Mouse (Mus musculus) E14TG2a.4 (cell line): Measurements from ENCODE around the gene Birc6.

Source experiments
- H3K27me3 ChIP-seq: 2 replicates; pipeline ENCODE4 v1.6.1; 2014; ENCODE audit warnings: low read length, control low read depth; ENCODE audit not compliant: insufficient read depth
- H3K36me3 ChIP-seq: 2 replicates; pipeline ENCODE4 v1.6.1; 2014; ENCODE audit warnings: low read length, control low read depth; ENCODE audit not compliant: insufficient read depth
- H3K4me1 ChIP-seq: replicated peaks from 2 replicates; pipeline ENCODE4 v1.6.1; 2014; ENCODE audit warnings: low read depth, low read length, control low read depth
- H3K4me3 ChIP-seq: replicated peaks from 2 replicates; pipeline ENCODE4 v1.5.1; 2014; ENCODE audit warnings: mild to moderate bottlenecking, low read length
- H3K9me3 ChIP-seq: 2 replicates; pipeline ENCODE4 v1.6.1; 2014; ENCODE audit warnings: low read length, control low read depth
- CTCF ChIP-seq: conservative IDR thresholded peaks from 2 replicates; pipeline ENCODE4 v1.5.1; 2014; ENCODE audit warnings: low read length
- NANOG ChIP-seq: IDR thresholded peaks from 2 replicates; pipeline ENCODE4 v1.6.1; 2014; ENCODE audit warnings: borderline replicate concordance, low read length, mixed read lengths
- POU5F1 ChIP-seq: IDR thresholded peaks from 2 replicates; pipeline ENCODE4 v1.6.1; 2014; ENCODE audit warnings: low read length, borderline replicate concordance

The Birc6 gene

DNA sequence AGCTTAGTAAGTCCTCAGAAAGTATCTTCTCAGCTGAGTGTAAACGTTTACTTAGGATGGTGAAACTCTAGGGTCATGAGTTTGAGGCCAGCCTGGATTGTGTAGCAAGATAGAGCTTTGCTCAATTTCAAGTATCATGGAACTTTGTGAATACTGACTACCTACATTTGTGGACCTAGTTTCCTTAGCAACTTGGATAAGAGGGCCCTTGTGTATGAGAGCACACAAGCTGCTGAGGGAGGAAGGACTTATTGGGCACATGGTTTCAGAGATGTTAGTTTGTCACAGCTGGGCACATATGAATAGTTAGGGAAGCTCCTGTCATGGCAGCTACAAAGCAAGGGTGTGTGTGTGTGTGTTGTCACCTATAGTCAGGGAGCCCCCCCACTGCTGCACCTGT is 52.6 kb downstream of the Birc6 start:
- Histone ChIP-seq H3K36me3 (peaks cover 49% of the 10 kb centered on the region), H3K4me3 (no peak overlapping the region), H3K9me3 (no peaks in the 10 kb centered on the region), H3K4me1 (peaks cover 6% of the 10 kb centered on the region; the same call in 1 of the 2 replicates), H3K27me3 (no peaks in the 10 kb centered on the region)
- TF ChIP-seq NANOG (no peak), CTCF (no peak), POU5F1 (no peak)

DNA sequence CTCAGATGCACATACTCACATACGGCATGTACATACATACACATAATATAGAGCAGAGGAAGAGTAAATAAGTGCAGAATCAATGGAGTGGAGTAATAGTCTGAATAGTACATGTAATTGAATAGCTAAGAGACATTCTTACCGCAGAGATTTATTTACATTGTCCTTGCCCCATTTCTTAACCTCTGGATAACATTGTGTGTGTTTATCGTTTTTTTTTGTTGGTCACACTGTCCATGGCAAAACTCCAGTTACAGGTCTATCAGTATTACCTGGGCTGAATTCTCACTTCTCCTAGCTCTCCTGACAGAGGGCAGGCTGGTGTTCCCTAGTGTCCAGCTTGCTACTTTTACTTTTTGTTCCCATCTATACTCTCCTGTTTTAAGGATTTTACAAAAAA is 58.7 kb downstream of the Birc6 start:
- TF ChIP-seq CTCF, result no peak
- TF ChIP-seq POU5F1, result no peak
- no peak for TF ChIP-seq NANOG
- Histone ChIP-seq H3K4me1 (peaks cover 15% of the 10 kb centered on the region), H3K4me3 (no peak overlapping the region), H3K27me3 (no peaks in the 10 kb centered on the region), H3K9me3 (no peaks in the 10 kb centered on the region), H3K36me3 (peaks cover 50% of the 10 kb centered on the region)

DNA sequence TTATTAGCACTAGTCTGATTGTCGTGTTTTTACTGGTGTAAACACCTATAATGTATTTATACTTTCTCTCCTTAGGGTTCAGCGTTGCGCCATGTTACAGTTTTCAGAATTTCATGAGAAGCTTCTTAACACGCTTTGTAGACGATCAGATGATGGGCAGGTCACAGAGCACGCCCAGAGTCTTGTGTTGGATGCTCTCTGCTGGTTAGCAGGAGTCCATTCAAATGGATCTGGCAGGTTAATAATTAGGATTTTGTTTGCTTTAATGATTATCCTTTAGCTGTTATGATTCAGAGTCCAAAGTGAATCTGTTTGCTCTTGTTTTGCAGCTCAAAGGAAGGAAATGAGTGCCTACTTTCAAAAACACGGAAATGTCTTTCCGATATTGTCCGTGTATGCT is 70.8 kb downstream of the Birc6 start:
- TF ChIP-seq CTCF (no peak), POU5F1 (no peak), NANOG (no peak)
- H3K36me3 ChIP-seq, result peaks cover 83% of the 10 kb centered on the region
- H3K27me3 ChIP-seq, result no peaks in the 10 kb centered on the region
- H3K9me3 ChIP-seq, result no peaks in the 10 kb centered on the region
- H3K4me3 ChIP-seq, result no peak overlapping the region
- no peaks in the 10 kb centered on the region for H3K4me1 ChIP-seq

DNA sequence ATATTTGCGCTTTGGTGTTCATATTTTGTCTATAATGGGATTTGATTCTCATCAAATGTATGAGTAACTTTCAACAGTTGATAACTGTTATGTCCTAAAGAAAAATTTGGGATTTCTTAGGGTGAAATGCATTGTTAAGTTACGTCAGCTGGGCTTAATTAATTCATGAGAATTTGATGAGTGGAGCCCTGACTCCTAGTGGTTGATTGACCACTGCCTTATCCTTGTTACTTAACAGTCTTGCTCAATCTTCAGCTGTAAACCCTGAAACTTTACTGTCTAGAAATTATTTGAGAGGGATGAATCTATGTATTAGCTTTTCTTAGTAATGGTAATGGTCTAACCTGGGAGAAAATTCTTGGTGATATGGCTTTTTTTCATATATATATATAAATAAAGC is 71.3 kb downstream of the Birc6 start:
- TF ChIP-seq CTCF (no peak), POU5F1 (no peak)
- no peaks in the 10 kb centered on the region for H3K27me3 ChIP-seq

DNA sequence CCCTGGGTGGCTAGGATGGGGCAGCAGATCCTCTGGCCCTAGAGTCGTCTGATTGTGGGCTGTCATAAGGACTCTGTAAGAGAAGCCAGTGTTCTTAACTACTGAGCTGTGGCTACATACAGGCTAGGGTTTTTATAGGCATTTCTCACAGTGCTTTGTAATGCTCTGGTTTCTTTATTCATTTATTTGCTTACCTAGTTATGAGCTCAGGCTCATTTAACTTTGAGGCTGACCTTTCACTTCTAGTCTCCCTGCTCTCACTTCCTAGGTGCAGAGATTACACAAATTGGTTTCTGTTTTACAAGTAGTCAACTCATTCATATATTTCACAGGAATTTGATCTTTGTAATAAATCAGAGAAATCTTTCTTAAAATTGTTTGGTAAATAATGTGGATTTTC is 73.1 kb downstream of the Birc6 start:
- no peaks in the 10 kb centered on the region for H3K27me3 ChIP-seq
- no peaks in the 10 kb centered on the region for H3K9me3 ChIP-seq
- no peak overlapping the region for H3K4me3 ChIP-seq
- peaks cover 82% of the 10 kb centered on the region for H3K36me3 ChIP-seq
- TF ChIP-seq NANOG, result no peak
- TF ChIP-seq CTCF, result no peak
- TF ChIP-seq POU5F1, result no peak
- no peaks in the 10 kb centered on the region for H3K4me1 ChIP-seq

More for the DNA sequence above, 71.3 kb downstream of the Birc6 start:
- H3K4me1 ChIP-seq, result no peaks in the 10 kb centered on the region
- H3K4me3 ChIP-seq, result no peak overlapping the region
- H3K36me3 ChIP-seq, result peaks cover 82% of the 10 kb centered on the region
- no peaks in the 10 kb centered on the region for H3K9me3 ChIP-seq

DNA sequence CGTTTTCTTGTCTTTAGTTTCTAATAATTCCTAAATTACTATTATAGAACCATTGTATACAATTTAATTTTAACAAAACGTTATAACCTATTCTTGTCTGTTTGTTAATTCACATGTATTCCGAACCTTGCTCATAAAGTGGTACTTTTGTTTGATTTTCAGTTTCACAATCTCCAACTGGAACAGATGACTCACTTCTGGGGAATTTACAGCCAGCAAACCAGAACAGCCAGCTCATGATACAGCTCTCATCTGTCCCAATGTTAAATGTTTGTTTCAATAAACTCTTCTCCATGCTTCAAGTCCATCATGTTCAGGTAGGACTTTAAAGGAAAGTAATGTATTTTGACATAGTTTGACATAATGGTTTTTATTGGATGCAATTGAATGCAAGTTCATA is 102.7 kb downstream of the Birc6 start:
- Histone ChIP-seq H3K9me3 (no peaks in the 10 kb centered on the region), H3K4me1 (no peaks in the 10 kb centered on the region), H3K4me3 (no peak overlapping the region), H3K27me3 (no peaks in the 10 kb centered on the region), H3K36me3 (peaks cover 81% of the 10 kb centered on the region)
- TF ChIP-seq NANOG, result no peak
- no peak for TF ChIP-seq CTCF
- no peak for TF ChIP-seq POU5F1

DNA sequence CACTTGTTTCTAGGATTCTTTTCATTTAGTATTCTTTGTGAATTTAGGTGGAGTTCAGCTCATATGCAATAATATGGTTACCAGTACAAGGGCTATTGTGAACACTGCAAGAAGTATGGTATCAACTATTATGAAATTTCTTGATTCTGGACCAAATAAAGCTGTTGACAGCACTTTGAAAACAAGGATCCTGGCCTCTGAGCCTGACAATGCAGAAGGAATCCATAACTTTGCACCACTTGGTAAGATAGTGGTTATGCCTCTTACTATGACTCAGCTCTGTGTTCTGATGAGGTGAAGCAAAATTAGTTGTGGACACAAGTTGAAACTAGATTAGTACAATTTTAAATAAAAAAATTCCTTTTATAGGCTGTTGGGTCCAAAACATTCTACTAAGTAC is 114.3 kb downstream of the Birc6 start:
- H3K36me3 ChIP-seq, result peaks cover 92% of the 10 kb centered on the region
- no peak overlapping the region for H3K4me3 ChIP-seq
- TF ChIP-seq POU5F1 (no peak), NANOG (no peak), CTCF (no peak)
- H3K4me1 ChIP-seq, result no peaks in the 10 kb centered on the region
- no peaks in the 10 kb centered on the region for H3K9me3 ChIP-seq
- no peaks in the 10 kb centered on the region for H3K27me3 ChIP-seq

DNA sequence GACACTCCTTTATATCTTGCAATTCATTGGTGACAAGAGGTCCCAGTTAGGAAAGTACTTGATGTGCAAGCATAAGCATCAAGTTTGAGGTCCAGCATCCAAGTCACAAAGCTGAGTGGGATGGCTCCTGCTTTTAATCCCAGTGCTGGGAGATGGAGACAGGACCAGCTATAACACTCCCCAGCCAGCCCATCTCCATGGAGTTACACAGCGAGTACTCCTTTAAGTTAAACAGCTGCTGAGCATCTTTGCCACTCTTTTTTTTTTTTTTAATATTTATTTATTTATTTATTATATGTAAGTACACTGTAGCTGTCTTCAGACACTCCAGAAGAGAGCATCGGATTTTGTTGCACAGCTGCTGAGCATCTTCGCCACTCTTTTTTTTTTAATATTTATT is 130.3 kb downstream of the Birc6 start:
- Histone ChIP-seq H3K36me3 (peaks cover 86% of the 10 kb centered on the region), H3K27me3 (no peaks in the 10 kb centered on the region), H3K4me1 (no peaks in the 10 kb centered on the region), H3K9me3 (no peaks in the 10 kb centered on the region), H3K4me3 (no peak overlapping the region)
- TF ChIP-seq POU5F1, result no peak
- no peak for TF ChIP-seq NANOG
- no peak for TF ChIP-seq CTCF

DNA sequence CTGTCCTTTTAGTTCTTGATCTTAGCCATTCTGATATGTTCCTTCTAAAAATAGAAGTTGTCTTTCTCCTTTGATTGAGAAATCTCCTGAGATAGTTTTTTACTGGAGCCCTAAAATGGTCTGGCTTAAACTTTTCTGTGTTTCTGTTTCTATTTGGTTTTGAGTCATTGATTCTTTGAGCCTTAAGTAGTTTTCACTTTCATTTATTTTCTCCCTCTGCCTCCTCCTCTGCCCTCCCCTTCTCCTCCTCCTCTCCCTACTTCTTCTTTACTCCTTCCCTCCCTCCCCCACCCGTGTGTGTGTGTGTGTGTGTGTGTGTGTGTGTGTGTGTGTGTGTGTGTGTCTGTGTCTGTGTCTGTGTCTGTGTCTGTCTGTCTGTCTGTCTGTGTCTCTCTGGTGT is 139.9 kb downstream of the Birc6 start:
- no peak overlapping the region for H3K4me3 ChIP-seq
- peaks cover 85% of the 10 kb centered on the region for H3K36me3 ChIP-seq
- no peaks in the 10 kb centered on the region for H3K9me3 ChIP-seq
- H3K27me3 ChIP-seq, result no peaks in the 10 kb centered on the region
- TF ChIP-seq NANOG (no peak), POU5F1 (no peak), CTCF (no peak)
- no peaks in the 10 kb centered on the region for H3K4me1 ChIP-seq
